Mouse (Mus musculus) heart, adult 2 months (tissue): ENCODE results near the gene Lurap1.

Experiments used
- CTCF ChIP-seq: fragments of 200-600 bp; IDR thresholded peaks from 2 replicates; pipeline ENCODE4 v1.8.1; 2022; ENCODE audit warnings: antibody characterized with exemption, mild to moderate bottlenecking, moderate library complexity
- EP300 ChIP-seq: fragments of 200-500 bp; IDR thresholded peaks from 2 replicates; pipeline ENCODE4 v1.6.1; 2011; ENCODE audit warnings: low read depth, low read length, control low read depth; ENCODE audit not compliant: insufficient read depth
- POLR2A ChIP-seq: fragments of 200-500 bp; IDR thresholded peaks from 2 replicates; pipeline ENCODE4 v1.6.1; 2011; ENCODE audit warnings: mild to moderate bottlenecking, low read depth, low read length, control low read depth; ENCODE audit not compliant: insufficient read depth

DNA sequence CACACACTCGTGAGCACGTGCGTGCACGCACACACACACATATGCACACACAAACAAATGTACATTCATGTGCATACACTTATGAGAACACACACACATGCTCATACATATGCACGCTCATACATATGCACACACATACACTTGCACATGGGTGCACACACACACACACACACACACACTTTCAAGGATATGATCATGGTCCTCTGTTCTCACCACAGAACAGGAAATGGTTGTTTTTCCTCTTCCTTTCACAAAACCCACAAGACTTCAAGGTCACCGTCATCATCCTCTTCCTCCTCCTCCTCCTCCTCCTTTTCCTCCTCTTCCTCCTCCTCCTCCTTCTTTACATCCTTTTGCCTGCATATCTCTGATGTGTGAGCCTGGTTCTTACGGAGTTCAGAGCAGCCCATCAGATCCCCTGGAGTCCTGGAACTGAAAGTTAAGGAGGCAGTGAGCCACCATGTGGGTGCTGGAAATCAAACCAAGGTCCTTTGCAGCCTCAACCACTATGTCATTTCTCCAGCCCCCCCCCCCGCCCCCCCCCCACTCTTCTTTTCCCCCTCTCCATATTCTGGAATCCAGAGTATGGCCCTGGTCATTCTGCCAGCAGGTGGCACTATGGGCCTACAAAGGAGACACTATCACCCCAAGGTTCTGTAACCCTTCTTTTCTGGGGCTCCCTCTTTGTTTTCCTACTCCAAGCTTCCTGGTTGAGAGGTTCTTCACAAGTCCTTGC is 17.6 kb upstream of the Lurap1 start:
- TF ChIP-seq CTCF = peak; percentile 78
- TF ChIP-seq POLR2A = no peak
- peak; percentile 64; the same call in 1 of the 2 replicates for TF ChIP-seq EP300
